Mouse (Mus musculus) mouse trophoblast stem cell (cell line): ENCODE data around the gene Btla.

Experiments used
- in situ Hi-C, 2 experiments: fragments of 300-500 bp; cut with MseI, MboI; formaldehyde crosslinking; loops; 2 replicates in 1 of 2; 3 replicates in 1 of 2; pipeline ENCODE4 v1.15.1; 2025

Btla gene

DNA sequence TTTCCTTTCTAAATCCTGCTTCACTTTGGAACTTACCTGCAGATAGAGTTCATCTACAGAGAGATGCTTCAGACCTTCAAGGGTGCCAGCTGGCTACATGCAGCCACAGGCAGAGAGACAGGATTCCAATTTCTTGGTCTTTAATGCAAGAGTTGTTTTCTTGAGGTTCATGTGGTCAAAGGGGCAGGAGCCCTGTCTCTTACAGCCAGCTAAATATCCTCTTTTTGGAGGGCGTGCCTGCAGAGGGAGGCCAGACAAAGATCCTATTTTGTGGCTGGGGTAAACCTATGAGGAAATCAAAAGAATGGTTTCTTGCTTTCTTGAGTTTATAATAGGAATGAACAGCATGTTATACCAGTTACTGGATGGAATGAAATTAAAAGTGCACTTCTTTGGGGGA is 33.5 kb downstream of the Btla start:
- in situ Hi-C loops, result no loop called here

- in situ Hi-C loops, result no loop called here
Observed at GRCm38 (mm10) chr16:45259663-45260062, 35.5 kb downstream of the Btla start.

DNA sequence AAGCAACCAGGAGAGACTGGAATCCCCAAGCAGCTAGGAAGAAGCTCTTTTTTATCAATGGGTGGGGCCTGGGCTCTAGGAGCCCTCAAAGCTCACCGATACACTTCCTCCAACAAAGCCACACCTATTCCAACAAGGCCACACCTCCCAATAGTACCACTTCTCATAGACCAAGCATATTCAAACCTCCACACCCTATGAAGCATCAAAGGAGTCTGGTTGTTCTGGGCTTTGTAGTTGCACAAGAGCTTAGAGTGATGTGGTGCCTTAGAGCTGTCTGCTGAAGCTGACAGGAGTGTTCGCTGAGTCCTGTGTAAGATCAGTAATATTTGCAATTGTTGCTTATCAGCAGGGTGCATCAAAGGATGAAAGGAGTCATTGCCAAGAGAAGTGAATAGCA is 37.2 kb downstream of the Btla start:
- in situ Hi-C loops, result no loop called here

DNA sequence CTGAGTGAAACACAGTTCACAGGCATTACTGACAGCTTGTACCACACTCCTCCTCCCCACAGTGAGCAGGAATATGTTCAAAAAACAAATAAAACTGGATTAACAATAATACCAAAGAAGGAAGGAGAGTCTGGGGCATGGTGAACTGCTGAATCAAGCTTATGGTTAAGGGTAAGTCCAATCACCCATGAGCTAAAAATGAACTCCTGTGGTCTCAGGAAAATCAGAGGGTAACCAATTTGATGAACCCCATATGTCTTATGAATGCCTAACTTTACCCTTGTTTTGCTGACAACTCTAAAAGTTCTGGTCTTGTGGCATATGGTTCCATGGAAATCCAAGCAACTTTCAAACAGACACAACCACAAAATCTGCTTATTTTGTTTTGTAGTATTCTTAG is 37.9 kb downstream of the Btla start:
- in situ Hi-C loops, result no loop called here

DNA sequence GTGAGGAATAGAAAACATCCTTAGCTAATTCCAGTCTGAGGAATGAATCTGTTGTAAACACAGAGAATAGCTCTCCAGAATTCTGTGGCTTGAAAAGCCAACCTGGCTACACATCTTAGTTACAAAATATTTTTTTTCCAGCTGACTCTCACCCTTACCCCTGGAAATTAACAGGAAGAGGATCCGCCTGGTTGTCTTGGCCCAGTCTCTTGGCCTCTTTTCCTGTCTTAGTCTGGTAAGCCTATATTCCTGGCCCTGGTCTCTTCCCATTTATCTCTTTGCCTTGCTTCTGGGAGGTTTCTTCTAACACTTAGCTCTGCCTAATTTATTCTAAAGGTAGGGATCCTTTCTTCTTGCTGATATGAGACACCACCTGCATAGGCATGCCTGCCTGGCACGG is 45.8 kb downstream of the Btla start:
- in situ Hi-C loops, result no loop called here

- in situ Hi-C loops, result no loop called here
Observed at GRCm38 (mm10) chr16:45283093-45283492, 59.0 kb downstream of the Btla start.

DNA sequence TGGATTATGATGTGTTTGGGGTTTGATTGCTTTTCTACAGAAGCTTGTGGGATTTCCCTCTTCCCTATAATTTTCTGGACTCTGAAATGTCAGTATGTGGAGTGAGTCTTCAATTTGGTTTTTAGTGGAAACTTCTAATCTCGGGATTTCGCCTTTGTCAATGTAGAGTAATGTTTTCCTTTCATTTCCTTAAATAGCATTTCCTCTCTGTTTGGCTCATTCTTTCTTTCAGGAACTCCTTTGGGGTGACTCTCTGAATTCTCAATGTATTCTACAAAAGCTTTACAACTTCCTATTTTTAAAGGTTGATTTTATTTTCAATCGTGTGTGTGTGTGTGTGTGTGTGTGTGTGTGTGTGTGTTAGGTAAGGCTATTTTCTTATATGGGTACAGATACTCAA is 73.7 kb downstream of the Btla start:
- in situ Hi-C loops, result no loop called here
